In genomic region chr11:90484750-90485637, GRCm38 (mm10) we compare ENCODE assay signal across 19 mouse cellular contexts.
A peak's percentile ranks its signal among the peaks of the same experiment; 100 is the strongest.
DNase-seq lines count a peak whose midpoint lies in the region; ATAC-seq lines count a peak whose summit lies in the region.
"Had no signal": no experiment of that assay in that cellular context is flagged by ENCODE, and none has a peak within 500 bp of the region (broad histone marks: within the 10 kb centered on the region; RNA-seq: fewer than 3 reads in every experiment).

No protein-coding gene starts in this region.

- no peak overlapping the region for H3K9ac ChIP-seq in hindbrain, embryonic 16.5 days (ENCODE audit: low read depth, low read length)
- H3K9ac ChIP-seq in forebrain, embryonic 16.5 days (replicated peaks; ENCODE audit: low read depth, low read length), result no peak overlapping the region
- H3K9ac ChIP-seq in midbrain, embryonic 11.5 days (ENCODE audit: low read length), result no peak overlapping the region
- no peak overlapping the region for H3K9ac ChIP-seq in neural tube, embryonic 14.5 days (replicated peaks; ENCODE audit: low read depth, low read length)
- H3K9ac ChIP-seq in liver, embryonic 12.5 days, result no peak overlapping the region
- H3K9ac ChIP-seq: embryonic facial prominence, embryonic 12.5 days; liver, embryonic 13.5 days had no signal

- DNase-seq in hindbrain, embryonic 10.5 days (ENCODE audit: low spot score), result no peak
- peak; percentile 91 for DNase-seq in midbrain, embryonic 11.5 days (ENCODE audit: low spot score, missing footprints)
- no peak for DNase-seq in lung, postnatal 10 days
- no peak for DNase-seq in T-cell, adult 2 months (ENCODE audit: low spot score)
- DNase-seq: adrenal gland, adult 8-10 months; cerebellum, adult 9-10 months; heart, adult 2 months; heart, postnatal 10 days; kidney, postnatal 36 days; liver, embryonic 13.5 days; right cerebral cortex, adult 18-20 months had no signal

- H3K27ac ChIP-seq in hindbrain, embryonic 10.5 days, result peak overlapping the region; percentile 45; the same call in 1 of the 2 replicates
- no peak overlapping the region for H3K27ac ChIP-seq in hindbrain, embryonic 16.5 days (ENCODE audit: low read depth, low read length)
- no peak overlapping the region; the same call in 1 of the 2 replicates for H3K27ac ChIP-seq in forebrain, embryonic 16.5 days (ENCODE audit: low read length)
- H3K27ac ChIP-seq in midbrain, embryonic 11.5 days (ENCODE audit: low read depth, low read length), result no peak overlapping the region
- peak overlapping the region; percentile 52; the same call in 1 of the 2 replicates for H3K27ac ChIP-seq in neural tube, embryonic 14.5 days (ENCODE audit: low read depth, low read length)
- no peak overlapping the region for H3K27ac ChIP-seq in liver, embryonic 12.5 days
- H3K27ac ChIP-seq: embryonic facial prominence, embryonic 12.5 days; heart, adult 2 months; limb, embryonic 10.5 days; liver, embryonic 13.5 days had no signal

- no peak overlapping the region; the same call in 1 of the 2 replicates for H3K4me2 ChIP-seq in hindbrain, embryonic 16.5 days (ENCODE audit: low read length)
- no peak overlapping the region for H3K4me2 ChIP-seq in forebrain, embryonic 16.5 days (ENCODE audit: low read length)
- no peak overlapping the region for H3K4me2 ChIP-seq in midbrain, embryonic 11.5 days
- no peak overlapping the region for H3K4me2 ChIP-seq in neural tube, embryonic 14.5 days (ENCODE audit: low read depth, low read length)
- H3K4me2 ChIP-seq in liver, embryonic 12.5 days, result no peak overlapping the region
- H3K4me2 ChIP-seq: embryonic facial prominence, embryonic 12.5 days; liver, embryonic 13.5 days had no signal

- WGBS in hindbrain, embryonic 10.5 days, result 80% methylated on average over 14 of the region's 14 CpGs
- 43% methylated on average over 14 of the region's 14 CpGs for WGBS in hindbrain, embryonic 16.5 days
- 14% methylated on average over 14 of the region's 14 CpGs for WGBS in forebrain, embryonic 16.5 days
- 31% methylated on average over 14 of the region's 14 CpGs for WGBS in midbrain, embryonic 11.5 days
- 38% methylated on average over 14 of the region's 14 CpGs for WGBS in neural tube, embryonic 14.5 days
- 83% methylated on average over 14 of the region's 14 CpGs for WGBS in liver, embryonic 12.5 days (ENCODE audit: insufficient replicate concordance)

- peaks cover 8% of the 10 kb centered on the region for H3K4me1 ChIP-seq in hindbrain, embryonic 10.5 days (replicated peaks)
- peaks cover 9% of the 10 kb centered on the region for H3K4me1 ChIP-seq in hindbrain, embryonic 16.5 days (ENCODE audit: control insufficient read depth, insufficient read depth, low read depth, low read length)
- H3K4me1 ChIP-seq in forebrain, embryonic 16.5 days (replicated peaks; ENCODE audit: control insufficient read depth, insufficient read depth, low read length), result peaks cover 7% of the 10 kb centered on the region
- peaks cover 6% of the 10 kb centered on the region; the same call in 1 of the 2 replicates for H3K4me1 ChIP-seq in midbrain, embryonic 11.5 days (ENCODE audit: control insufficient read depth, insufficient read depth, low read length)
- peaks cover 8% of the 10 kb centered on the region; the same call in 1 of the 2 replicates for H3K4me1 ChIP-seq in neural tube, embryonic 14.5 days (ENCODE audit: control insufficient read depth, insufficient read depth, low read length)
- no peaks in the 10 kb centered on the region for H3K4me1 ChIP-seq in liver, embryonic 12.5 days
- H3K4me1 ChIP-seq: limb, embryonic 10.5 days; liver, embryonic 13.5 days; megakaryocyte, embryonic 14.5 days had no signal

- H3K27me3 ChIP-seq in hindbrain, embryonic 10.5 days (ENCODE audit: insufficient read depth, poor library complexity, severe bottlenecking), result no peaks in the 10 kb centered on the region
- no peaks in the 10 kb centered on the region for H3K27me3 ChIP-seq in hindbrain, embryonic 16.5 days (replicated peaks; ENCODE audit: control insufficient read depth, insufficient read depth, low read length)
- H3K27me3 ChIP-seq in forebrain, embryonic 16.5 days (replicated peaks; ENCODE audit: control insufficient read depth, insufficient read depth, low read length), result no peaks in the 10 kb centered on the region
- peaks cover 22% of the 10 kb centered on the region for H3K27me3 ChIP-seq in midbrain, embryonic 11.5 days (ENCODE audit: control insufficient read depth, insufficient read depth, low read length)
- H3K27me3 ChIP-seq in neural tube, embryonic 14.5 days (ENCODE audit: control insufficient read depth, insufficient read depth, low read length), result no peaks in the 10 kb centered on the region
- H3K27me3 ChIP-seq in liver, embryonic 12.5 days (replicated peaks), result no peaks in the 10 kb centered on the region
- H3K27me3 ChIP-seq: embryonic facial prominence, embryonic 12.5 days; liver, embryonic 13.5 days; megakaryocyte, embryonic 14.5 days had no signal

- H3K36me3 ChIP-seq in hindbrain, embryonic 10.5 days, result peaks cover 31% of the 10 kb centered on the region
- H3K36me3 ChIP-seq in hindbrain, embryonic 16.5 days (ENCODE audit: control insufficient read depth, insufficient read depth, low read length), result no peaks in the 10 kb centered on the region
- no peaks in the 10 kb centered on the region for H3K36me3 ChIP-seq in forebrain, embryonic 16.5 days (ENCODE audit: control insufficient read depth, insufficient read depth)
- no peaks in the 10 kb centered on the region for H3K36me3 ChIP-seq in midbrain, embryonic 11.5 days (ENCODE audit: control insufficient read depth, insufficient read depth, low read length)
- no peaks in the 10 kb centered on the region for H3K36me3 ChIP-seq in neural tube, embryonic 14.5 days (ENCODE audit: control insufficient read depth, insufficient read depth, low read length)
- H3K36me3 ChIP-seq in liver, embryonic 12.5 days, result peaks cover 5% of the 10 kb centered on the region; the same call in 1 of the 2 replicates
- H3K36me3 ChIP-seq: liver, embryonic 13.5 days had no signal

- no peak; the same call in 1 of the 2 replicates for ATAC-seq in hindbrain, embryonic 16.5 days
- ATAC-seq in forebrain, embryonic 16.5 days, result peak; percentile 68; the same call in 1 of the 2 replicates
- peak; percentile 93 for ATAC-seq in midbrain, embryonic 11.5 days (ENCODE audit: low FRiP score)
- peak; percentile 66; the same call in 1 of the 2 replicates for ATAC-seq in neural tube, embryonic 14.5 days (ENCODE audit: low read depth)
- no peak for ATAC-seq in liver, embryonic 12.5 days
- ATAC-seq: intestine, embryonic 16.5 days had no signal

- no peak overlapping the region for H3K4me3 ChIP-seq in hindbrain, embryonic 10.5 days
- no peak overlapping the region for H3K4me3 ChIP-seq in hindbrain, embryonic 16.5 days (ENCODE audit: low read length)
- H3K4me3 ChIP-seq in forebrain, embryonic 16.5 days (replicated peaks; ENCODE audit: low read length), result no peak overlapping the region
- no peak overlapping the region for H3K4me3 ChIP-seq in midbrain, embryonic 11.5 days (ENCODE audit: low read depth, low read length)
- H3K4me3 ChIP-seq in neural tube, embryonic 14.5 days (ENCODE audit: low read depth, low read length), result no peak overlapping the region
- H3K4me3 ChIP-seq in liver, embryonic 12.5 days, result no peak overlapping the region
- H3K4me3 ChIP-seq: embryonic facial prominence, embryonic 12.5 days; heart, adult 2 months; limb, embryonic 10.5 days; liver, embryonic 13.5 days; megakaryocyte, embryonic 14.5 days had no signal

- 0 out of 2 replicates have a peak, but pooled peaks cover 3% of the 10 kb centered on the region for H3K9me3 ChIP-seq in hindbrain, embryonic 10.5 days
- no peaks in the 10 kb centered on the region for H3K9me3 ChIP-seq in hindbrain, embryonic 16.5 days (ENCODE audit: control insufficient read depth, low read length)
- no peaks in the 10 kb centered on the region for H3K9me3 ChIP-seq in forebrain, embryonic 16.5 days (ENCODE audit: control insufficient read depth, low read length)
- no peaks in the 10 kb centered on the region for H3K9me3 ChIP-seq in midbrain, embryonic 11.5 days (ENCODE audit: control insufficient read depth, low read length)
- H3K9me3 ChIP-seq in neural tube, embryonic 14.5 days (ENCODE audit: control insufficient read depth, low read length), result no peaks in the 10 kb centered on the region
- H3K9me3 ChIP-seq in liver, embryonic 12.5 days (replicated peaks), result no peaks in the 10 kb centered on the region
- H3K9me3 ChIP-seq: embryonic facial prominence, embryonic 12.5 days; limb, embryonic 10.5 days; liver, embryonic 13.5 days; megakaryocyte, embryonic 14.5 days had no signal

Comparison
In these comparisons a context has a peak if more than half of its experiments do, and no peak if none do; other contexts are left out.
1. H3K27ac ChIP-seq: peak in hindbrain, embryonic 10.5 days (single experiment) and neural tube, embryonic 14.5 days (single experiment); none in hindbrain, embryonic 16.5 days (single experiment), forebrain, embryonic 16.5 days (single experiment), midbrain, embryonic 11.5 days (single experiment) and liver, embryonic 12.5 days (single experiment).
2. ATAC-seq: peak in forebrain, embryonic 16.5 days (single experiment), midbrain, embryonic 11.5 days (single experiment) and neural tube, embryonic 14.5 days (single experiment); none in hindbrain, embryonic 16.5 days (single experiment) and liver, embryonic 12.5 days (single experiment).